Mouse (Mus musculus): ENCODE results near the gene Ntm. TPM values are rescaled to one million over a fixed set of nuclear protein-coding genes. Genes with fewer than 3 reads are reported as not detected.

Ntm gene
- total and polyA plus RNA-seq, 3 experiments, result not detected

DNA sequence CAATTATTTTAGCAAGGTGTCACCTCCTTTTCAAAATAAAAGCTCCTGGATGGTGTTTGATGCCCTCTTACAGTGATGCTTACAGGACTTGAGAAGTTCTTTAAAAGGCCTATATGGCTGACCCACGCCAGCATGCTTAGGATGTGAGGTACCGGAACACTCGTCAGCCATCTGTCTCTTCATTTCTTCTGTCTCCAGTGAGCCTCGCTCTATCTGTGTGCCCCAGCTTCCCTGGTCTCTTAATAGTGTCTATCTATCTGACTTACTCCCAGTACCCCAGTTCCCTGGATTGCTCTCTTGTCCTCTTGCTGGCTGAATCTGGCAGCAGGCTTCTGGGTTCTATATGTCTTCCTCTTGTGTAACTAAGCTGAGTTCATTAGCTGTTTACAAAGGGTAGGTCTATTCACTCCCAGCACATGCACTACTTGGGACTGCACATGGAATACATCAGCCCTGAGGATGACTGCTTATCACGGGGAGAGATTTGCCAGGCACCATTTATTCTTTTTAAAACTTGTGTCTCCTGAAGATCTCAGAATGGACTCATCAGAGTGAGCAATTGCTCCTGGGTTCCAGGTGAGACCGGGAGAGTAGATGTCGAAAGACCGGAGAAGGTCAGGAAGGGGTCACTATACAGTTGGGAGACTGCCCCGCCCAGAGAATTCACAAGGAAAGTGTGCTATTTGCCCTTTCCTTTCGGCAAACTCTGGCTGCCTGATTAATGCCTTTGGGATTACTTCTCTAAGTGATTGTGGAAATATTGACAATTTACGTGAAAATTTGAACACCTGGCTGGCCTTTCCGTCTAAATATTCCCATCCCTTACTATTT is 585.6 kb downstream of the Ntm start:
- Histone ChIP-seq H3K9ac (ENCODE audit: control insufficient read depth, low read depth, low read length, poor library complexity, severe bottlenecking) (no peak overlapping the region), H3K4me1 (ENCODE audit: control insufficient read depth in 1 of 2, insufficient read depth in 2 of 2, low read length in 2 of 2) (no peaks in the 10 kb centered on the region), H3K36me3 (ENCODE audit: control insufficient read depth in 1 of 2, insufficient read depth in 2 of 2, low read length in 2 of 2) (no peaks in the 10 kb centered on the region), H3K9me3 (replicated peaks; ENCODE audit: insufficient read depth, low read length) (no peaks in the 10 kb centered on the region), H3K79me2 (ENCODE audit: control insufficient read depth, insufficient read depth, low read length, poor library complexity) (no peaks in the 10 kb centered on the region), H3K4me3 (ENCODE audit: control insufficient read depth in 1 of 2, insufficient read depth in 1 of 2, low read depth in 2 of 2, low read length in 2 of 2) (no peak overlapping the region), H3K27me3 (ENCODE audit: control insufficient read depth in 1 of 2, insufficient read depth in 2 of 2, low read length in 2 of 2) (no peaks in the 10 kb centered on the region), H3K27ac (ENCODE audit: control insufficient read depth, low read depth, low read length) (no peak overlapping the region)
- TF ChIP-seq ETS1 (IDR thresholded peaks at IDR 0.05; ENCODE audit: low read depth, low read length) (no peak), MAFK (IDR thresholded peaks at IDR 0.05; ENCODE audit: borderline replicate concordance, low read depth, low read length) (no peak), ZC3H11A (IDR thresholded peaks at IDR 0.05; ENCODE audit: low read depth, low read length) (no peak)
- no peak for DNase-seq (ENCODE audit: low read depth, low spot score)

- no peak for TF ChIP-seq TAL1 (IDR thresholded peaks at IDR 0.05; ENCODE audit: low read length)
- no peak for TF ChIP-seq ELF1 (IDR thresholded peaks at IDR 0.05; ENCODE audit: low read depth, low read length)
- TF ChIP-seq TCF12 (IDR thresholded peaks at IDR 0.05; ENCODE audit: low read depth, low read length), result no peak
- TF ChIP-seq USF1 (IDR thresholded peaks at IDR 0.05; ENCODE audit: low read depth, low read length), result no peak
- TF ChIP-seq MAZ (IDR thresholded peaks at IDR 0.05; ENCODE audit: low read depth, low read length), result no peak
- no peak for TF ChIP-seq CTCF (IDR thresholded peaks at IDR 0.05 in 2 of 3, conservative IDR thresholded peaks at IDR 0.05 in 1 of 3; ENCODE audit: control insufficient read depth in 1 of 3, insufficient read depth in 1 of 3, low read depth in 2 of 3, low read length in 3 of 3, poor library complexity in 1 of 3, severe bottlenecking in 1 of 3)
- Histone ChIP-seq H3K79me2 (ENCODE audit: control insufficient read depth, insufficient read depth, low read length, poor library complexity) (no peaks in the 10 kb centered on the region), H3K9ac (ENCODE audit: control insufficient read depth, low read depth, low read length, poor library complexity, severe bottlenecking) (no peak overlapping the region), H3K27me3 (ENCODE audit: control insufficient read depth in 1 of 2, insufficient read depth in 2 of 2, low read length in 2 of 2) (no peaks in the 10 kb centered on the region), H3K4me1 (ENCODE audit: control insufficient read depth in 1 of 2, insufficient read depth in 2 of 2, low read length in 2 of 2) (no peaks in the 10 kb centered on the region), H3K4me3 (ENCODE audit: control insufficient read depth in 1 of 2, insufficient read depth in 1 of 2, low read depth in 2 of 2, low read length in 2 of 2) (no peak overlapping the region), H3K9me3 (replicated peaks; ENCODE audit: insufficient read depth, low read length) (no peaks in the 10 kb centered on the region), H3K36me3 (ENCODE audit: control insufficient read depth in 1 of 2, insufficient read depth in 2 of 2, low read length in 2 of 2) (no peaks in the 10 kb centered on the region), H3K27ac (ENCODE audit: control insufficient read depth, low read depth, low read length) (no peak overlapping the region)
- DNase-seq (ENCODE audit: low read depth, low spot score), result no peak
Observed at GRCm38 (mm10) chr9:29371341-29371740, 591.6 kb downstream of the Ntm start.

DNA sequence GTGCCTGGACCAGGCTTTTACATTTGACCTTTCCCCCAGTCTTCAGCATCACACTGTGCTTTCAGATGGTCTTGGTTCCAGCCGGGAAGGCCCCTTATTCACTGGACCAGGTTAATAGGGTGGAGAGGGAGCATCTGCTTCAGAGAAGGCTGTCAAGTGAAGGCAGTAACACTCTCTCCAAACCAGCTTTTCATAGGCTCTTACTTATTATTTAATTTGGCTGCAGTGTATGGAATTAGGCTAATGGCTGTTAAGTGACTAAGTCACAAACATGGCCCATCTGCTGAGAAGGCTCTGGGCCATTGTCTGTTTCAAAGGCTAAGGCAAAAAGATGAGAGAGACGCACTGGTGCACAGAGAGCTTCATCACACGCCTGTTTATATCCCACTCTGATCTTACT is 593.3 kb downstream of the Ntm start:
- H3K27ac ChIP-seq (ENCODE audit: control insufficient read depth, low read depth, low read length), result no peak overlapping the region
- H3K9me3 ChIP-seq (replicated peaks; ENCODE audit: insufficient read depth, low read length), result no peaks in the 10 kb centered on the region
- no peaks in the 10 kb centered on the region for H3K36me3 ChIP-seq (ENCODE audit: control insufficient read depth in 1 of 2, insufficient read depth in 2 of 2, low read length in 2 of 2)
- no peak overlapping the region for H3K4me3 ChIP-seq (ENCODE audit: control insufficient read depth in 1 of 2, insufficient read depth in 1 of 2, low read depth in 2 of 2, low read length in 2 of 2)
- no peaks in the 10 kb centered on the region for H3K4me1 ChIP-seq (ENCODE audit: control insufficient read depth in 1 of 2, insufficient read depth in 2 of 2, low read length in 2 of 2)
- no peak for TF ChIP-seq KAT2A (conservative IDR thresholded peaks at IDR 0.05; ENCODE audit: low read depth, low read length)
- TF ChIP-seq POLR2AphosphoS5 (IDR thresholded peaks at IDR 0.05; ENCODE audit: borderline replicate concordance, low read depth, low read length), result no peak
- TF ChIP-seq MAX (IDR thresholded peaks at IDR 0.05; ENCODE audit: low read length), result no peak
- no peak for TF ChIP-seq HCFC1 (IDR thresholded peaks at IDR 0.05; ENCODE audit: low read depth, low read length)
- no peak for TF ChIP-seq MAZ (IDR thresholded peaks at IDR 0.05; ENCODE audit: low read depth, low read length)
- TF ChIP-seq ZMIZ1 (IDR thresholded peaks at IDR 0.05; ENCODE audit: low read depth, low read length), result no peak
- TF ChIP-seq TAL1 (IDR thresholded peaks at IDR 0.05; ENCODE audit: low read length), result no peak
- no peaks in the 10 kb centered on the region for H3K79me2 ChIP-seq (ENCODE audit: control insufficient read depth, insufficient read depth, low read length, poor library complexity)
- no peaks in the 10 kb centered on the region for H3K27me3 ChIP-seq (ENCODE audit: control insufficient read depth in 1 of 2, insufficient read depth in 2 of 2, low read length in 2 of 2)
- no peak for DNase-seq (ENCODE audit: low read depth, low spot score)
- H3K9ac ChIP-seq (ENCODE audit: control insufficient read depth, low read depth, low read length, poor library complexity, severe bottlenecking), result no peak overlapping the region

Measured in MEL (cell line).